Mouse (Mus musculus): ENCODE results near the gene Olfr571. TPM values are rescaled to one million over a fixed set of nuclear protein-coding genes. Genes with fewer than 3 reads are reported as not detected.

Olfr571 gene
- total RNA-seq, 2 experiments from 2014 or later = not detected

Other genes starting within 250 kb of the Olfr571 start
- 1 to 10 TPM; 3.6 to 4.2 TPM for gene Trim68, start 230.2 kb downstream of the Olfr571 start, total RNA-seq (2021)
- not detected for gene Olfr557, start 221.6 kb downstream of the Olfr571 start, total RNA-seq (2021)
- 1 to 10 TPM; 1.5 to 1.7 TPM for gene Olfr558, start 215.3 kb downstream of the Olfr571 start, total RNA-seq (2021)
- gene Olfr33, start 198.5 kb downstream of the Olfr571 start, total RNA-seq (2021) = not detected
- gene Olfr559, start 190.0 kb downstream of the Olfr571 start, total RNA-seq (2021) = not detected
- gene Olfr560, start 158.2 kb downstream of the Olfr571 start, total RNA-seq (2021) = under 1 TPM in 1 of 2 experiments, not detected in 1; 0.17 TPM
- gene Olfr78, start 158.1 kb downstream of the Olfr571 start, total RNA-seq (2021) = under 1 TPM; 0.47 to 0.54 TPM
- gene Olfr561, start 146.3 kb downstream of the Olfr571 start, total RNA-seq (2021) = not detected
- not detected for gene Olfr564, start 114.1 kb downstream of the Olfr571 start, total RNA-seq (2021)
- gene Olfr566, start 58.8 kb downstream of the Olfr571 start, total RNA-seq (2021) = not detected
- gene Olfr568, start 40.4 kb downstream of the Olfr571 start, total RNA-seq (2021) = not detected
- gene Olfr569, start 26.7 kb downstream of the Olfr571 start, total RNA-seq (2021) = not detected
- not detected for gene Olfr570, start 23.0 kb downstream of the Olfr571 start, total RNA-seq (2021)
- gene Olfr572, start 6.9 kb upstream of the Olfr571 start, total RNA-seq (2021) = not detected
- gene Olfr573-ps1, start 25.0 kb upstream of the Olfr571 start, total RNA-seq (2021) = not detected
- gene Olfr574, start 30.9 kb upstream of the Olfr571 start, total RNA-seq (2021) = not detected
- not detected for gene Olfr575, start 41.2 kb upstream of the Olfr571 start, total RNA-seq (2021)
- not detected for gene Olfr576, start 45.1 kb upstream of the Olfr571 start, total RNA-seq (2021)
- gene Olfr577, start 58.4 kb upstream of the Olfr571 start, total RNA-seq (2021) = not detected
- gene Olfr578, start 71.8 kb upstream of the Olfr571 start, total RNA-seq (2021) = not detected
- not detected for gene Olfr582, start 120.5 kb upstream of the Olfr571 start, total RNA-seq (2021)
- not detected for gene Olfr583, start 133.8 kb upstream of the Olfr571 start, total RNA-seq (2021)
- not detected for gene Olfr584, start 164.3 kb upstream of the Olfr571 start, total RNA-seq (2021)
- gene Olfr585, start 180.2 kb upstream of the Olfr571 start, total RNA-seq (2021) = not detected
- gene Olfr586, start 208.1 kb upstream of the Olfr571 start, total RNA-seq (2021) = not detected
- gene Olfr588-ps1, start 223.3 kb upstream of the Olfr571 start, total RNA-seq (2021) = not detected
- gene Olfr589, start 238.8 kb upstream of the Olfr571 start, total RNA-seq (2021) = not detected

Measured in gastrocnemius, postnatal 36 days (tissue).